Mouse (Mus musculus) midbrain, embryonic 14.5 days (tissue): ENCODE data around the gene Pllp. TPM values are rescaled to one million over a fixed set of nuclear protein-coding genes. Genes with fewer than 3 reads are reported as not detected.

ENCODE experiments used
- ATAC-seq: fragments of 200-750 bp; cut with Nextera tagmentation; 2 replicates; pipeline ENCODE4 v1.8.0; 2017; ENCODE audit warnings: moderate number of reproducible peaks, moderate library complexity; ENCODE audit not compliant: low FRiP score, low TSS enrichment
- DNase-seq: peaks from one replicate; pipeline ENCODE4 v3.0.0-alpha.2; 2015
- H3K27ac ChIP-seq: fragments of 300-500 bp; sonication (generic); replicated peaks from 2 replicates; pipeline ENCODE4 v1.5.1; 2014; ENCODE audit warnings: mild to moderate bottlenecking, low read depth, low read length, moderate library complexity
- H3K27me3 ChIP-seq: fragments of 300-500 bp; sonication (generic); 2 replicates; pipeline ENCODE4 v1.6.1; 2014; ENCODE audit warnings: low read length, control low read depth, mixed read lengths; ENCODE audit not compliant: control insufficient read depth, insufficient read depth
- H3K36me3 ChIP-seq: fragments of 300-500 bp; sonication (generic); 2 replicates; pipeline ENCODE4 v1.6.1; 2014; ENCODE audit warnings: low read length, control low read depth; ENCODE audit not compliant: control insufficient read depth, insufficient read depth
- H3K4me1 ChIP-seq: fragments of 300-500 bp; sonication (generic); 2 replicates; pipeline ENCODE4 v1.6.1; 2014; ENCODE audit warnings: mild to moderate bottlenecking, antibody characterized with exemption, low read length, control low read depth; ENCODE audit not compliant: control insufficient read depth, insufficient read depth
- H3K4me2 ChIP-seq: fragments of 300-500 bp; sonication (generic); 2 replicates; pipeline ENCODE4 v1.6.1; 2014; ENCODE audit warnings: mild to moderate bottlenecking, low read length, moderate library complexity
- H3K4me3 ChIP-seq: fragments of 300-500 bp; sonication (generic); replicated peaks from 2 replicates; pipeline ENCODE4 v1.5.1; 2014; ENCODE audit warnings: low read depth, low read length
- H3K9ac ChIP-seq: fragments of 300-500 bp; sonication (generic); replicated peaks from 2 replicates; pipeline ENCODE4 v1.6.1; 2014; ENCODE audit warnings: mild to moderate bottlenecking, low read length, moderate library complexity
- H3K9me3 ChIP-seq: fragments of 300-500 bp; sonication (generic); 2 replicates; pipeline ENCODE4 v1.6.1; 2016; ENCODE audit warnings: low read length, control low read depth, mixed read lengths; ENCODE audit not compliant: control insufficient read depth
- WGBS: fragments of 180-500 bp; shearing (Covaris S2); extraction: QIAGEN DNeasy Blood & Tissue Kit; methylation state at CpG from one replicate; pipeline ENCODE4 v1.1.7; 2014; 5-methylcytosine and 5-hydroxymethylcytosine counted together
- polyA plus RNA-seq: library from polyadenylated mRNA; unstranded; fragments of >200 nt; fragmentation: Nextera tagmentation; extraction: Ambion mirVana; gene quantifications from 2 replicates; pipeline ENCODE4 v1.2.1, GENCODE M21; 2014

The Pllp gene
- polyA plus RNA-seq, 1 experiment from 2014 or later = 1.3 TPM

- no peaks in the 10 kb centered on the region for H3K36me3 ChIP-seq
- H3K4me3 ChIP-seq = no peak overlapping the region
- H3K27me3 ChIP-seq = no peaks in the 10 kb centered on the region
- H3K27ac ChIP-seq = no peak overlapping the region
- no peak overlapping the region for H3K9ac ChIP-seq
- DNase-seq = no peak
- WGBS = 78% methylated on average over 9 of the region's 9 CpGs
- H3K4me1 ChIP-seq = no peaks in the 10 kb centered on the region
- no peaks in the 10 kb centered on the region for H3K9me3 ChIP-seq
- ATAC-seq = no peak
- H3K4me2 ChIP-seq = no peak overlapping the region
These were observed 10.8 kb upstream of the Pllp start for GRCm38 (mm10) chr8:94706732-94707395.

- Histone ChIP-seq H3K9ac (no peak overlapping the region), H3K4me2 (no peak overlapping the region), H3K9me3 (no peaks in the 10 kb centered on the region), H3K27me3 (no peaks in the 10 kb centered on the region), H3K27ac (no peak overlapping the region), H3K4me1 (no peaks in the 10 kb centered on the region), H3K4me3 (no peak overlapping the region), H3K36me3 (no peaks in the 10 kb centered on the region)
- WGBS = 82% methylated on average over 10 of the region's 10 CpGs
- DNase-seq (no peak), ATAC-seq (no peak)
These were observed 9.6 kb upstream of the Pllp start for GRCm38 (mm10) chr8:94705581-94706245.

GRCm38 (mm10) chr8:94704669-94704984, 8.5 kb upstream of the Pllp start:
- no peaks in the 10 kb centered on the region for H3K36me3 ChIP-seq
- H3K4me3 ChIP-seq = peak overlapping the region; percentile 45
- no peaks in the 10 kb centered on the region for H3K9me3 ChIP-seq
- H3K9ac ChIP-seq = peak overlapping the region; percentile 49
- peak overlapping the region; percentile 81 for H3K27ac ChIP-seq
- DNase-seq (no peak), ATAC-seq (no peak)
- H3K4me1 ChIP-seq = no peaks in the 10 kb centered on the region
- WGBS = 16% methylated on average over 9 of the region's 9 CpGs
- H3K4me2 ChIP-seq = peak overlapping the region; percentile 62
- no peaks in the 10 kb centered on the region for H3K27me3 ChIP-seq

- Histone ChIP-seq H3K4me3 (peak overlapping the region; percentile 45), H3K4me1 (no peaks in the 10 kb centered on the region), H3K36me3 (no peaks in the 10 kb centered on the region), H3K4me2 (peak overlapping the region; percentile 62), H3K27me3 (no peaks in the 10 kb centered on the region), H3K9ac (peak overlapping the region; percentile 49), H3K27ac (peak overlapping the region; percentile 81), H3K9me3 (no peaks in the 10 kb centered on the region)
- DNase-seq (peak; percentile 99), ATAC-seq (peak; percentile 92)
- WGBS = under 1% methylated on average over 35 of the region's 35 CpGs
These were observed 8.0 kb upstream of the Pllp start for GRCm38 (mm10) chr8:94703972-94704668.

- no peak overlapping the region; the same call in 1 of the 2 replicates for H3K9ac ChIP-seq
- DNase-seq = peak; percentile 91
- H3K27ac ChIP-seq = peak overlapping the region; percentile 64
- H3K27me3 ChIP-seq = 0 out of 2 replicates have a peak, but pooled peaks cover under 1% of the 10 kb centered on the region
- H3K9me3 ChIP-seq = no peaks in the 10 kb centered on the region
- ATAC-seq = peak; percentile 84
- H3K4me1 ChIP-seq = no peaks in the 10 kb centered on the region
- WGBS = under 1% methylated on average over 35 of the region's 35 CpGs
- peak overlapping the region; percentile 35 for H3K4me3 ChIP-seq
- H3K4me2 ChIP-seq = peak overlapping the region; percentile 42
- H3K36me3 ChIP-seq = no peaks in the 10 kb centered on the region
These were observed 7.1 kb upstream of the Pllp start for GRCm38 (mm10) chr8:94702844-94703813.

GRCm38 (mm10) chr8:94702156-94702555, 6.1 kb upstream of the Pllp start:
- Histone ChIP-seq H3K9ac (no peak overlapping the region), H3K9me3 (no peaks in the 10 kb centered on the region), H3K27me3 (peaks cover 6% of the 10 kb centered on the region; the same call in 1 of the 2 replicates), H3K4me3 (peak overlapping the region; percentile 35; the same call in 1 of the 2 replicates), H3K36me3 (no peaks in the 10 kb centered on the region), H3K4me2 (peak overlapping the region; percentile 42), H3K27ac (no peak overlapping the region), H3K4me1 (no peaks in the 10 kb centered on the region)
- DNase-seq = no peak
- ATAC-seq = no peak
- 82% methylated on average over 3 of the region's 3 CpGs for WGBS

GRCm38 (mm10) chr8:94700421-94700935, 4.4 kb upstream of the Pllp start:
- H3K4me1 ChIP-seq = peaks cover 7% of the 10 kb centered on the region
- WGBS = 87% methylated on average over 4 of the region's 4 CpGs
- no peak for DNase-seq
- no peak overlapping the region for H3K9ac ChIP-seq
- H3K4me2 ChIP-seq = no peak overlapping the region
- no peak overlapping the region for H3K4me3 ChIP-seq
- H3K27me3 ChIP-seq = peaks cover 23% of the 10 kb centered on the region
- no peaks in the 10 kb centered on the region for H3K9me3 ChIP-seq
- no peak overlapping the region for H3K27ac ChIP-seq
- ATAC-seq = no peak
- H3K36me3 ChIP-seq = no peaks in the 10 kb centered on the region

- ATAC-seq (no peak), DNase-seq (no peak)
- Histone ChIP-seq H3K27me3 (peaks cover 34% of the 10 kb centered on the region), H3K4me2 (no peak overlapping the region), H3K9ac (no peak overlapping the region), H3K36me3 (no peaks in the 10 kb centered on the region), H3K9me3 (no peaks in the 10 kb centered on the region), H3K4me3 (no peak overlapping the region), H3K27ac (no peak overlapping the region), H3K4me1 (peaks cover 12% of the 10 kb centered on the region)
- 57% methylated on average over 16 of the region's 16 CpGs for WGBS
These were observed 3.3 kb upstream of the Pllp start for GRCm38 (mm10) chr8:94699366-94699765.
